Mouse (Mus musculus): ENCODE measurements around the gene Vsig2. TPM values are rescaled to one million over a fixed set of nuclear protein-coding genes. Genes with fewer than 3 reads are reported as not detected.

Gene Vsig2
- total RNA-seq, 2 experiments from 2014 or later = 4.1 to 4.5 TPM

- no peak; the same call in 1 of the 2 replicates for TF ChIP-seq CTCF (IDR thresholded peaks at IDR 0.05)
- peak overlapping the region; percentile 70 for H3K4me3 ChIP-seq
- no peak for DNase-seq (ENCODE audit: extremely low spot score in 1 of 2, low spot score in 2 of 2)
- intact Hi-C loops (cut with DNase I) = loop anchor here (1.0 to 10.0 kb wide), 2 partner anchors 61 to 273 kb away; partner anchors contain the start of gene Spa17
- H3K27ac ChIP-seq = peak overlapping the region; percentile 97
These were observed 12.9 kb downstream of the Vsig2 start for GRCm38 (mm10) chr9:37551751-37552531.

GRCm38 (mm10) chr9:37552536-37553293 lies 13.7 kb downstream of the Vsig2 start, which contains the start of gene Nrgn:
TSS of gene Nrgn (minus strand) at chr9:37552904.
- intact Hi-C loops (cut with DNase I) = loop anchor here (1.0 to 10.0 kb wide), 2 partner anchors 61 to 272 kb away; partner anchors contain the start of gene Spa17
- DNase-seq (ENCODE audit: extremely low spot score in 1 of 2, low spot score in 2 of 2) = peak; percentile 85 to 87
- no peak for TF ChIP-seq CTCF (IDR thresholded peaks at IDR 0.05)
- peak within 1 kb of the TSS; percentile 70 for H3K4me3 ChIP-seq
- H3K27ac ChIP-seq = peak within 1 kb of the TSS; percentile 97

- intact Hi-C loops (cut with DNase I) = loop anchor here (10.0 kb wide), 1 partner anchor 271 kb away; no protein-coding TSS in a partner anchor
- no peak overlapping the region for H3K4me3 ChIP-seq
- DNase-seq (ENCODE audit: extremely low spot score in 1 of 2, low spot score in 2 of 2) = no peak
- peak overlapping the region; percentile 85 for H3K27ac ChIP-seq
- no peak for TF ChIP-seq CTCF (IDR thresholded peaks at IDR 0.05)
These were observed 15.2 kb downstream of the Vsig2 start for GRCm38 (mm10) chr9:37554279-37554678.

- intact Hi-C loops (cut with DNase I) = loop anchor here (10.0 kb wide), 1 partner anchor 270 kb away; no protein-coding TSS in a partner anchor
- TF ChIP-seq CTCF (IDR thresholded peaks at IDR 0.05) = no peak
- DNase-seq (ENCODE audit: extremely low spot score in 1 of 2, low spot score in 2 of 2) = no peak
- H3K4me3 ChIP-seq = 0 out of 2 replicates have a peak within 1 kb of the TSS, but pooled peaks have one; percentile 4
- peak within 1 kb of the TSS; percentile 85 for H3K27ac ChIP-seq
These were observed 16.0 kb downstream of the Vsig2 start, which contains the start of gene Siae for GRCm38 (mm10) chr9:37554838-37555748. TSS of gene Siae (plus strand) at chr9:37555698.

GRCm38 (mm10) chr9:37556366-37556765 lies 17.3 kb downstream of the Vsig2 start:
- intact Hi-C loops (cut with DNase I) = loop anchor here (1.0 to 10.0 kb wide), 2 partner anchors 12 to 268 kb away; no protein-coding TSS in a partner anchor
- no peak for TF ChIP-seq CTCF (IDR thresholded peaks at IDR 0.05)
- no peak overlapping the region for H3K4me3 ChIP-seq
- peak overlapping the region; percentile 85 for H3K27ac ChIP-seq
- no peak for DNase-seq (ENCODE audit: extremely low spot score in 1 of 2, low spot score in 2 of 2)

- intact Hi-C loops (cut with DNase I) = no loop called here
- no peak for DNase-seq (ENCODE audit: extremely low spot score in 1 of 2, low spot score in 2 of 2)
- Histone ChIP-seq H3K4me3 (no peak overlapping the region), H3K27ac (no peak overlapping the region)
- no peak for TF ChIP-seq CTCF (IDR thresholded peaks at IDR 0.05)
These were observed 21.6 kb downstream of the Vsig2 start for GRCm38 (mm10) chr9:37560617-37561016.

- DNase-seq (ENCODE audit: extremely low spot score in 1 of 2, low spot score in 2 of 2) = no peak
- H3K27ac ChIP-seq = no peak overlapping the region
- intact Hi-C loops (cut with DNase I) = no loop called here
- H3K4me3 ChIP-seq = no peak overlapping the region
- no peak for TF ChIP-seq CTCF (IDR thresholded peaks at IDR 0.05)
These were observed 24.8 kb downstream of the Vsig2 start for GRCm38 (mm10) chr9:37563805-37564204.

GRCm38 (mm10) chr9:37567019-37567418 lies 28.0 kb downstream of the Vsig2 start:
- peak overlapping the region; percentile 86 for H3K27ac ChIP-seq
- no peak overlapping the region for H3K4me3 ChIP-seq
- intact Hi-C loops (cut with DNase I) = loop anchor here (5.0 kb wide), 2 partner anchors 110 to 365 kb away; no protein-coding TSS in a partner anchor
- no peak for TF ChIP-seq CTCF (IDR thresholded peaks at IDR 0.05)
- DNase-seq (ENCODE audit: extremely low spot score in 1 of 2, low spot score in 2 of 2) = no peak

GRCm38 (mm10) chr9:37567454-37567853 lies 28.4 kb downstream of the Vsig2 start:
- no peak for TF ChIP-seq CTCF (IDR thresholded peaks at IDR 0.05)

GRCm38 (mm10) chr9:37567892-37568604 lies 29.0 kb downstream of the Vsig2 start:
- Histone ChIP-seq H3K27ac (peak overlapping the region; percentile 86), H3K4me3 (no peak overlapping the region)
- intact Hi-C loops (cut with DNase I) = loop anchor here (1.0 to 5.0 kb wide), 4 partner anchors 12 to 364 kb away; no protein-coding TSS in a partner anchor
- TF ChIP-seq CTCF (IDR thresholded peaks at IDR 0.05) = no peak
- peak; percentile 52 to 71 for DNase-seq (ENCODE audit: extremely low spot score in 1 of 2, low spot score in 2 of 2)

More at GRCm38 (mm10) chr9:37567454-37567853, 28.4 kb downstream of the Vsig2 start:
- intact Hi-C loops (cut with DNase I) = loop anchor here (5.0 kb wide), 2 partner anchors 110 to 365 kb away; no protein-coding TSS in a partner anchor
- peak in 1 of 2 experiments; percentile 28 for DNase-seq (ENCODE audit: extremely low spot score in 1 of 2, low spot score in 2 of 2)
- H3K4me3 ChIP-seq = no peak overlapping the region
- H3K27ac ChIP-seq = peak overlapping the region; percentile 86

All from left cerebral cortex, adult 2 months (tissue).